Mouse (Mus musculus) spleen, adult 2 months (tissue): ENCODE measurements at regions not wholly inside any gene's neighbourhood (a gene's known extent, or its start where the extent isn't known, plus 50 kb on each side); places are given as distances from the start of the nearest gene placed in this dataset.

ENCODE experiments used
- CTCF ChIP-seq: fragments of 200-500 bp; IDR thresholded peaks from 2 replicates; pipeline ENCODE4 v1.5.1; 2011; ENCODE audit warnings: mild to moderate bottlenecking, inconsistent platforms; ENCODE audit not compliant: insufficient read depth, insufficient read length, insufficient replicate concordance; ENCODE audit errors: extremely low read depth
- POLR2A ChIP-seq: fragments of 200-500 bp; IDR thresholded peaks from 2 replicates; pipeline ENCODE4 v1.6.1; 2011; ENCODE audit warnings: low read depth, low read length, inconsistent platforms

DNA sequence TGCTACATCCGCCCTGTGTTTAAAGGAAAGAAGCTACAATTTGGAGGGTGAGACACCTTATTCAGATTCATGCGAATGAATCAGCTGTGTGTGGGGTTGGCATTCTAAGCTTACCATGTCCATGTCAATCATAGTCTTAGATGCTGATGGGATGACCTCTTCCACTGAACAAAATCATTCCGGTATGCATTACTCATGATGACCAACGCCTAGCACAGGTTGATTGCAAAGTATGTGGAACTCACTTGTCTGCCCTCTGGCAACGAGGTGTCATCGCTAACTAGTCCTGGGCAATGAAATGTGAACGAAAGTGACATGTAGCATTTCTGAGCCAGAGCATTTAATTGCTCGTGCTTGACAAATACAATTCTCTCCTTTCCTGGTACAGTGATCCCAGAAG is 339.7 kb downstream of the Rnf144b start:
- TF ChIP-seq POLR2A = no peak
- no peak for TF ChIP-seq CTCF
